Mouse (Mus musculus): Measurements from ENCODE around the gene Col5a1. TPM values are rescaled to one million over a fixed set of nuclear protein-coding genes. Genes with fewer than 3 reads are reported as not detected.

Gene Col5a1
- total and polyA plus RNA-seq, 3 experiments = 31.1 to 75.5 TPM; not detected in 1

DNA sequence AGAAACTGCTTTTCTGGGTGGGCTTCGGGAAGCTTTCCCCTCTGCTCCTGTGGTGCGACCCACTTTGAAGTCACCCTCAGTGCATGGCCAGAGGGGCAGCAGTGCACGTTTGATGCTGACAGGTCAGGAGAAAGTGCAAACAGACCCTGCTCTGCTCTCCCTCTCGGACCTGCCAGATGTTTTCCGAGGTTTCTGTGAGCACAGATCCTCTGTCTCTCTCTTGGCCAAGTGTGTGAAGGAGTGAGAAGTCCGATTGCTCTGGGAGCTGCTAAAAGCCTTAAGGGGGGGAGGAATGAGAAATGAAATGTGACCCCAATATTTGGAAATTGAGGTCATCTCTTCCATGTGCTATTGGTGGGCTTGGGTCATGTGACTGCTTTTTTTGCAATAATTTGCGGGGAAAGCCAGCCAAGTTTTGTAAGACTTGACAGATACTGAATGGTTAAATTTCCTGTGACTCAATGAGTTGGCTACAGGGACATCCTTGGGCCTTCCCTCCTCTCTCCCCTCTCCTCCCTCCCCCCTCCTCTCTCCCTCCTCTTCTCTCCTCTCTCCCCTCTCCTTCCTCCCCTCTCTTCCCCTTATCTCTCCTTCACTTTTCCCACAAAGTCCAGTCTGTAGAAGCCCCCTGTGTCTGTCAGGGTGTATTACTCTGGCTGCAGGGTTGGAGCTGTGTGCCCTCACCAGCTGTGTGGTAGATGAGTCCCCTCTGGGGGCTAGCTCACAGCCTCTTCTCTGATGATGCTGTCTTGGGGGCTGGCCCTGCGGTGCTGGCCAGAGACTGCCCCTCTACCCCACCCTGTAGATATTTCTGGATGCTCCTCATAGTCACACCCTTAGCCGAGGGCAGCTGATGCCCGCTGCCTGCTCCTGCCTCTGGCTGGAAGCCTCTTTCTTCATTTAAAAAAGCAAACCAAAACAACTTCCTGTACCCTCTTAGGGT is 2.6 kb downstream of the Col5a1 start:
- Histone ChIP-seq H3K4me3 (ENCODE audit: control insufficient read depth in 1 of 2, insufficient read depth in 1 of 2, low read depth in 2 of 2, low read length in 2 of 2) (no peak overlapping the region), H3K27ac (ENCODE audit: control insufficient read depth, low read depth, low read length) (no peak overlapping the region), H3K9ac (ENCODE audit: control insufficient read depth, low read depth, low read length, poor library complexity, severe bottlenecking) (no peak overlapping the region), H3K4me1 (ENCODE audit: control insufficient read depth in 1 of 2, insufficient read depth in 2 of 2, low read length in 2 of 2) (no peaks in the 10 kb centered on the region), H3K27me3 (ENCODE audit: control insufficient read depth in 1 of 2, insufficient read depth in 2 of 2, low read length in 2 of 2) (no peaks in the 10 kb centered on the region; a peak in 1 of 4 replicates), H3K9me3 (replicated peaks; ENCODE audit: insufficient read depth, low read length) (no peaks in the 10 kb centered on the region), H3K79me2 (ENCODE audit: control insufficient read depth, insufficient read depth, low read length, poor library complexity) (no peaks in the 10 kb centered on the region), H3K36me3 (ENCODE audit: control insufficient read depth in 1 of 2, insufficient read depth in 2 of 2, low read length in 2 of 2) (no peaks in the 10 kb centered on the region)
- no peak for DNase-seq (ENCODE audit: low read depth, low spot score)
- peak; percentile 42; the same call in 1 of the 2 replicates for TF ChIP-seq USF1 (IDR thresholded peaks at IDR 0.05; ENCODE audit: low read depth, low read length)
- TF ChIP-seq CHD2 (IDR thresholded peaks at IDR 0.05; ENCODE audit: low read length) = no peak

GRCm38 (mm10) chr2:27891922-27892541 is 5.8 kb downstream of the Col5a1 start:
- H3K27ac ChIP-seq (ENCODE audit: control insufficient read depth, low read depth, low read length) = no peak overlapping the region
- H3K4me1 ChIP-seq (ENCODE audit: control insufficient read depth in 1 of 2, insufficient read depth in 2 of 2, low read length in 2 of 2) = no peaks in the 10 kb centered on the region
- TF ChIP-seq KAT2A (conservative IDR thresholded peaks at IDR 0.05; ENCODE audit: low read depth, low read length) (no peak), RCOR1 (IDR thresholded peaks at IDR 0.05; ENCODE audit: low read depth, low read length) (no peak), UBTF (IDR thresholded peaks at IDR 0.05; ENCODE audit: borderline replicate concordance, insufficient read depth, low read depth, low read length) (no peak), MYC (IDR thresholded peaks at IDR 0.05; ENCODE audit: low read depth, low read length) (no peak), MYB (IDR thresholded peaks at IDR 0.05; ENCODE audit: low read depth, low read length) (no peak), CTCF (IDR thresholded peaks at IDR 0.05 in 2 of 3, conservative IDR thresholded peaks at IDR 0.05 in 1 of 3; ENCODE audit: control insufficient read depth in 1 of 3, insufficient read depth in 1 of 3, low read depth in 2 of 3, low read length in 3 of 3, poor library complexity in 1 of 3, severe bottlenecking in 1 of 3) (no peak), MAX (IDR thresholded peaks at IDR 0.05; ENCODE audit: low read length) (no peak), MAZ (IDR thresholded peaks at IDR 0.05; ENCODE audit: low read depth, low read length) (no peak), MXI1 (IDR thresholded peaks at IDR 0.05; ENCODE audit: low read depth, low read length) (no peak), RAD21 (IDR thresholded peaks at IDR 0.05; ENCODE audit: low read depth, low read length) (no peak), ZMIZ1 (IDR thresholded peaks at IDR 0.05; ENCODE audit: low read depth, low read length) (no peak), CHD2 (IDR thresholded peaks at IDR 0.05; ENCODE audit: low read length) (no peak), SIN3A (IDR thresholded peaks at IDR 0.05; ENCODE audit: low read length) (no peak)
- H3K27me3 ChIP-seq (ENCODE audit: control insufficient read depth in 1 of 2, insufficient read depth in 2 of 2, low read length in 2 of 2) = peaks cover 0 to 1% of the 10 kb centered on the region in 2 experiments; a peak in 1 of 4 replicates
- H3K9me3 ChIP-seq (replicated peaks; ENCODE audit: insufficient read depth, low read length) = no peaks in the 10 kb centered on the region
- DNase-seq (ENCODE audit: low read depth, low spot score) = no peak
- H3K36me3 ChIP-seq (ENCODE audit: control insufficient read depth in 1 of 2, insufficient read depth in 2 of 2, low read length in 2 of 2) = no peaks in the 10 kb centered on the region
- H3K4me3 ChIP-seq (ENCODE audit: control insufficient read depth in 1 of 2, insufficient read depth in 1 of 2, low read depth in 2 of 2, low read length in 2 of 2) = no peak overlapping the region
- no peak overlapping the region for H3K9ac ChIP-seq (ENCODE audit: control insufficient read depth, low read depth, low read length, poor library complexity, severe bottlenecking)
- H3K79me2 ChIP-seq (ENCODE audit: control insufficient read depth, insufficient read depth, low read length, poor library complexity) = no peaks in the 10 kb centered on the region
